Mouse (Mus musculus) retina, postnatal 1 day (tissue): ENCODE measurements around the gene Ccdc162.

ENCODE experiments used
- DNase-seq: peaks from one replicate; pipeline ENCODE4 v3.0.0-alpha.2; 2012

Ccdc162 gene

GRCm38 (mm10) chr10:41716029-41716897, at the start of gene Ccdc162:
Ccdc162 (minus strand) TSS chr10:41716634.
- peak; percentile 25 for DNase-seq

DNA sequence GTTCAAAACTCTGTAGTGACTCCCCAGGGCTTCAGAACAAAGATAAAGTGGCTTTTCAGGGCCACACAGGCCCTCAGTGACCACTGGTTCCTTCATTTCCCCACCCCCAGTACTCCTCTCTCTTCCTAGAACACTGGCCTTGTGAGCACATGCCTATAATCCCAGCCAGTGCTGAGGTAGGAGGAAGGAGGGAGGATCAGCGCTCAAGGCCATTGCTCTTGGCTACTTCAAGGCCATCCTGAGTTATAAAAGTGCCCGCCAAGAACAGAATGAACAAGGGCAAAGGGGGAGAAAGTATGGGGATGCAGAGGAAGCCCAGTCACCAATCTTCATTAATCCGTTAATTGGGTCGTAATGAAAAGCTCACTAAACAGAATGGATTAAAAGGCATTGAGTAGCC, 49.2 kb upstream of the Ccdc162 start:
- no peak for DNase-seq

GRCm38 (mm10) chr10:41763741-41764385, 47.4 kb upstream of the Ccdc162 start:
- DNase-seq: no peak

DNA sequence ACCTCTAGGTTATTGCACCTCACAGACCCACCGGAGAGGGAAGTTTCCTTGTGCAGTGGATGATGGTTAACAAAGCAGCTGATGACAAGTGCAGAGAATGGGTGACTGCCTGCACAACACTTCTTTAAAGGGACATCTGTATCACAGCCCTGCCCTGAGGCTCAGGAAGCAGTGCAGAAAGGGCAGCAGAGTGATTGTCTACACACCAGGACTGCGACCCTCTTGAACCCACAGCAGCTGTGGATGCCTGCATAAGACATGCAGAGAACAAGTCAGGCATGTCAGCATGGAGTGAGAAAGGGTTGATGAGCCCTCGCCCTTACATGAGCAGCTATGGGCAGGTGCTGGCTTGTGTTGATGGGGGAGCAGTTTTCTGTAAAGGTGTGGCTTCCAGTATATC, 44.4 kb upstream of the Ccdc162 start:
- no peak for DNase-seq

GRCm38 (mm10) chr10:41758041-41758440, 41.6 kb upstream of the Ccdc162 start:
- DNase-seq: no peak

- DNase-seq: no peak
These were observed 40.8 kb upstream of the Ccdc162 start for GRCm38 (mm10) chr10:41757226-41757625.

- no peak for DNase-seq
These were observed 35.5 kb upstream of the Ccdc162 start for GRCm38 (mm10) chr10:41751867-41752480.

GRCm38 (mm10) chr10:41749306-41749705, 32.9 kb upstream of the Ccdc162 start:
- DNase-seq: no peak

GRCm38 (mm10) chr10:41746554-41746953, 30.1 kb upstream of the Ccdc162 start:
- no peak for DNase-seq

DNA sequence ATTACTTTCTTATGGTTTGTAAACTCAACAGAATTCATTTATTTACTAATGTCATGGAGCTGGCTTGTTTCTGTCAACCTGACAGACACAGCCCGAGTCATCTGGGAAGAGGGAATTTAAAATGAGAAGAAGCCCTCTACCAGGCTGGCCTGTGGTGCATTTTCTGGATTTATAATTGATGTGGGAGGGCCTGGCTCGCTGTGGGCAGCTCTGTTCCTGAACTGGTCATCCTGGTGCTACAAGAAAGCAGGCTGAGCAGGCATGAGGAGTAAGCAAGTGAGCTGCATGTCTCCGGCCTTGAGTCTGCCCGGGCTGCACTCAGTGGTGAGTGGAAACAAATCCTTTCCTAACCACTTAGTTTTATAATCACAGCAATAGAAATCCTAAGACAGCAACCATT, 27.6 kb upstream of the Ccdc162 start:
- no peak for DNase-seq

DNA sequence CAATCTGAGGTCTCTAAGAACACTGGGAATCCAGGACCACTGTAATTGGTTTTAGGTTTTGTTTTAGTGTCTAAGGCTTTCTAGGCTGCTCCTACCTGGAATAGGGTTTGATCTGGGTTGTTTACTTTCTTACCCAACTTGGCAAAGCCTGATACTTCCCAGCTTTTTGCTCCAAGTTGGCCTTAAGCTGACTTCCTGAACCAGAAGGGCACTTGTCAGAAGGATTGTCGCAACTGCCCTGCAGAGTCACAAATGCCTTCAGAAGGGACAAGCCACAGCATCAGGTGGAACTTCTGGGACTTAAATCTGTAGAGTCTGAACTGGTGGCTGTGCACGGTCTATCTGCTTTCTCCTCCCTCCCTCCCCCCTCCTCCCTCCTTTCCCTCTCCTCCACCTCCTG, 23.8 kb upstream of the Ccdc162 start:
- no peak for DNase-seq

- no peak for DNase-seq
These were observed 20.8 kb upstream of the Ccdc162 start for GRCm38 (mm10) chr10:41737245-41737644.

GRCm38 (mm10) chr10:41735398-41735797, 19.0 kb upstream of the Ccdc162 start:
- no peak for DNase-seq

DNA sequence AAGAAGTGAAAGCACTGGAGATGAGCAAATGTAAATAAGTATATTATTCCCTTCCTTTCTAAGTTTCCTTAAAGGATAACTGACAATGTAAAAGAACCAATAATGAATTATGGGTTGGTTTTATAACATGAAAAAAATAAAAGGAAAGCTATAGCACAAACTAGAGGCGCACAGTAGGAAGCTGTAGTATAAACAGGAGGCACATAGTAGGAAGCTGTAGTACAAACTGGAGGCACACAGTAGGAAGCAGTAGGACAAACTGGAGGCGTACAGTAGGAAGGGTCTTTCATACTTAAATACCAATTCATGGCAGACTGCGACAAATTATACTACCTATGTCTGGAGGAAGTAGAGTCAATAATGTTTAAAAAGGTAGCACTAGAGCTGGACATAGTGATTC, 16.8 kb upstream of the Ccdc162 start:
- no peak for DNase-seq

- DNase-seq: no peak
These were observed 15.5 kb upstream of the Ccdc162 start for GRCm38 (mm10) chr10:41731932-41732331.

DNA sequence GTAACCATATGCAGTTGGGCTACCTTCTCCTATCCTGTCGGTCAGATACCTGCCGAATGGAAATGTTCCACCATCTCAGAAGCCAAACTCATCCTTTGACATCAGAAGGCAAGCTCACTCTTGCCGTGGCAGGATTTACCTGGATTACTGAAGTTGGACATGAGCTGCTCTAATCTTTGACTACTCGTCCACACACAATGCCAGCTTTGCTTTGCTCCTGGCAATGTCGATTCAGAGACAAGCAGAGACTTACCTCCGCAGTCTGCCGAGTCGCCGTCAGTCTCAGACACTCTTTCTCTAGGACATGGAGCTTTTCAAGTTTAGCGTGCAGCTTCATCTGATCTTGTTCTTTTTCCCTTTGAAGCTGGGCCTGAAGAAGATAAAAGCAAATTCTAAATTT, 14.3 kb upstream of the Ccdc162 start:
- DNase-seq: no peak

DNA sequence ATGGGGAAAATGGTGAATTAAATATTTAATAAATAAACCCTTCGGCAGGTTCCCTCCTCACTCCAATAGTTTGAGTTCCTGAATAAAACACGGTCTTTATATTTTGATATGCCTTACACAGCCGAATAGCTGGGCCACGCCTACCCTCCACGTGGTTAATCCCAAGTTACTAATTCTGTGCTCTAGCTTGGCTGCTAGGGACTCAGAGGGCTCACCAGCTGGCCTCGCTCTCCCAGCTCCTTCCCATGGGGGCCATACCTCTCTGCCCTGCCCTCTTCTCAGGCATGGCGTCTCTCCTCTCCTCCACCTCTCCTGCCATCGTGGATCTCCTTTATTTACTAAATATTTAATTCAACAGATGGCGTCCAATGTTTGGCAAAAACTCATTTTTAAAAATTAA, 9.8 kb upstream of the Ccdc162 start:
- DNase-seq: no peak

- DNase-seq: no peak
These were observed 3.2 kb upstream of the Ccdc162 start for GRCm38 (mm10) chr10:41719587-41719986.

DNA sequence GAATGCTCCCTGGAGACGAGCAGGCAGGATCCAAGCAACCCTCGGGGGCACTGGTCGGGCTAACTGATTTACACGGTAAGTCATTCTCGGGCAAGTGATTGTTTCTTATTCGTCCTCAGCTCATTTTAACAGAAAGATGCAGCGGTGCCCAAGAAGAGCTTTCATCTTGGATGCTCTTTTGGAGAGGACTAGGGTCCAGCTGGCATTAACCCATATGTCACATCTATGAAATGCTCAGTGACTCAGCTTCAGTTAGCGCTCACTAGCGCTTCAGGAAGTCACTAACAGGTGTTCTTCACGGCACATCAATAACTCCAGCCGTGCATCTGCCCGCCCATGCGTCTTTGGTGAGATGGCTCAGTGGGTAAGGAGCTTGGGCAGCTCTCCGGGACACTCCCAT, 877 bp downstream of the Ccdc162 start:
- DNase-seq: peak; percentile 27

GRCm38 (mm10) chr10:41711467-41711866, 5.0 kb downstream of the Ccdc162 start:
- DNase-seq: no peak

DNA sequence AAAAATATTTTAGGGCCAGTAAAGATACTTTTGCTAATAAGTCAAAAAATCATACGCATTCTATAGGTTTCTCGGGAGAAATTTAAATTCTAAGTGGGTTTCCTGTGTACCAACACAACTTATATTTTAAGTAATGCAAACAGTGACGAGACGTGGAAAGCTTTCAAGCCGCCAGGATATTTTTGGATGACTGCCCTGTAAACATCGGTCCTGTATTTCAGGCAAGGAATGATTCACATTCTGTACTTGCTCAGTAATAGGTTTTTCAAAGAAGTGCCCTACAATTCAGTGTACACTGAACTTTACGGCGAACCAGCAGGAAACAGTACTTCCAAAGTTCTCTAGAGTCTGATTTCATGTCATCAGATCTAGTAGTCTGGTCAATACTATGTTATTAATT, 5.7 kb downstream of the Ccdc162 start:
- DNase-seq: no peak

DNA sequence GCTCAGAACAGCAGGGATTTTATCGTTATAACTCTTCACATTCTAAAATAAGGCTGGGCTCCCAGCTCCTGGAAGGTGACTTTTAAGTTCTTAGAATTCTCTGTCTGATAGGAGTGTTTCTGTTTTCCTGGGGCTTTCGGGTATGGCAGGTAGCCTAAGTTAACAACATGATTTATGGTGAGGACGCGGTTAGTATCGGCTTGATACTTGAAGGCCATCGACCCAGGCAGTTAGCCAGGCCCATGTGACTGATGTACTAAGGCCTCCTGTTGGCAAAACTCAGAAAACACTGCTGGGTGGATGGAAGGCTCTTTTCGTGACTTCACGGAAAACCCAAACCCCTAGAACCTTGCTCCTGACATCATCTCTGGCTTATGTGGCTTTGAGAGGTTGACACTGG, 7.1 kb downstream of the Ccdc162 start:
- DNase-seq: no peak

DNA sequence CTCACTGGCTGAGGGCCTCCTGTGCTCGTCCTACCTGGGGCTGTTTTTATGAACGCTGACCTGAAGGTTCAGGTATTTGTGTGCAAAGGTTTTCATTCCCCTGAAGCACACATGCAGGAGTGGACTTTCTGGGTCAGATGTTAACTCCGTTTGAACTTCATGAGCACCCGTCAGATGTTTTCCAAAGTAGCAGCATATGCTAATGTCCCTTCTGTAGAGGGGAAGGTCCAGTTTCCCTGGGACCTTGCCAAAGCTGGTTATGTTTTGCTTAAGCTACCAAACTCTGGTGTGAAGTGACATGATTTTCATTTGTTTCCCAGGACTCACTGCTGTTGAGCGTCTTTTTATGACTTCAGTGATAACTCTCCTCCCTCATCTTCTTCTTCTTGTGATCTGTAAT, 16.8 kb downstream of the Ccdc162 start:
- DNase-seq: no peak

GRCm38 (mm10) chr10:41697040-41697439, 19.4 kb downstream of the Ccdc162 start:
- DNase-seq: no peak
